Mouse (Mus musculus) heart, adult 18-20 months (tissue): Measurements from ENCODE around the gene Tmem47. TPM values are rescaled to one million over a fixed set of nuclear protein-coding genes. Genes with fewer than 3 reads are reported as not detected.
A peak's percentile ranks its signal among the peaks of the same experiment; 100 is the strongest.

ENCODE experiments used
- DNase-seq, 2 experiments: peaks; one replicate each; pipeline ENCODE4 v3.0.0; 2021 to 2022; ENCODE audit warnings: mixed read lengths in 1 of 2
- long read RNA-seq, 2 experiments: library from polyadenylated mRNA; stranded (forward); transcript quantifications; one replicate each; pipeline ENCODE4 v2.0.0; 2021
- total RNA-seq, 2 experiments: library from RNA; stranded (reverse); gene quantifications; 2 replicates each; pipeline ENCODE4 v1.2.3; 2021

Gene Tmem47
- 10 to 100 TPM; 17.1 to 28.7 TPM for total RNA-seq
- long read RNA-seq, experiment 1, full-length matches to known transcripts, result 16 of 18 reads
- long read RNA-seq, experiment 1, partial matches to known transcripts, result 1 of 18 reads
- long read RNA-seq, experiment 1, other reads (novel, unspliced or antisense), result 1 of 18 reads
- long read RNA-seq, experiment 2, full-length matches to known transcripts, result 19 of 19 reads
- long read RNA-seq, experiment 2, partial matches to known transcripts, result 0 of 19 reads
- long read RNA-seq, experiment 2, other reads (novel, unspliced or antisense), result 0 of 19 reads

DNA sequence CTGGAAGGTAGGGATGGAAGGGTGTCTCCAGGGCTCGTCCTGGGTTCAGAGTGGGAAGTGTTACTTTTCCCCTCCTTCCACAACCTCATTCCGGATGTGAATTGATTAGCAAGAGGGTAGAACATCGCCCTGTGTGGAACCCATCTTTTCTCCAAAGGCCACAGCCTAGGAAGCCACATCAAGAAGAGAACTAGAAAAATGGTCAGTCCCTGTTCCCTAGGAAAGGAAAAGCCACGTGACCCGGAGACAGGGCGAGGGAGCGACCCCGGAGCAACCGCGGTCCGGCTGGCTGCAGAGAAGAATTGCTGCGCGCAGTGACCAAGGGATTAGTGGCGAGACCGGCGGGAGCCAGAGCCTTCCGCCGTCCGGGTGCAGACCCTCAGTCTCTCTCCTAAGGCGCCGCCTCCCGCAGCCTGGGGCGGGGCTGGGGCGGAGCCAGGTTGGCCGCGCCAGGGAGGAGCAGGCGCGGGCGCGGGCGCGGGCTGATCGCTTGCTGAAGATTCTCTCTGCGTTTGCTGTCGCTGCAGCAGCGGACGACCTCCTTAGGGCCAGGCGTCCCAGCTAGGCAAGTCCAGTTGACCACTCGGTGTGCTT, at the start of gene Tmem47:
TSS of gene Tmem47 (plus strand) at position 489 of the 594 bp plus-strand sequence.
- DNase-seq, result peak; percentile 49 to 71

- DNase-seq, result peak; percentile 6 to 29
These were observed 435 bp downstream of the Tmem47 start for GRCm38 (mm10) chrX:81070804-81071461.

GRCm38 (mm10) chrX:81071746-81072640, 1.5 kb downstream of the Tmem47 start:
- DNase-seq, result peak; percentile 4 to 12

DNA sequence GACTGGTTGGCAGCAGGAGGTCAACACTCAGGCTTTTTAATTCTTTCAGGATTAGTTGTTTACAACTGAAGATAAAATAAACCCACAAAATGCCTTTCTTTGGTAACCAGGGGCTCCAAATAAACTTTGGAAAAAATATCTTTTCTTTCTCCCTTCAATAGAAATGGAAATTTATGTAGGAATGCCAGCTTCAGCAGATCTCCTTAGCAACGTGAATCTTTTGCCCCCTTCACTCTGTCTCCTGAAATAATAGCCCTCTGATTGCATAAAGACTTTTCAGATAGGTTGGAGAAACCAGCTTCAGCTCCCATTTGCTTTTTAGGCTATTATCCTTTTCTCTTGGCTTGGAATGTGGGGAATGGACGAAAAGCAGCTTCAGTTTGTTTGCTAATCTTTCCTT, 2.2 kb downstream of the Tmem47 start:
- no peak for DNase-seq

- DNase-seq, result peak; percentile 10 to 21
These were observed 3.3 kb downstream of the Tmem47 start for GRCm38 (mm10) chrX:81073834-81074233.

DNA sequence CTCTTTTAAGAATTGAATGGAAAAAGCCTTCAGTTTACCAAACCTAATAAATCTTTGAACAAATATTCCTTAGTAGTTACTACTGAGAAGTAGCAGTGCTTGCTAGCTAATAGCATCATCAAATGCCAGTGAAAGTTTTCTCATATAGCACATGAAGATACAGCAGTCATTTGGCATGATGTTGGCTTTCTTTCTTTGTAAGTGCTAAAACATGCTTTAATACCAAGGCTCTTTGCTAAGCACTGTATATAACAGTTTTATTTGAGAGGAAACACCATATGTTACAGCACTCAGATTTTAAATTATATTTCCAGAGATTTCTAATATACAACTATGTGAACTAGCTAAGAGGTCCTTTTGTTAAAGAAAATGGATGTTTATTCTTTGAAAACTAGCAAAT, 8.0 kb downstream of the Tmem47 start:
- DNase-seq, result no peak

DNA sequence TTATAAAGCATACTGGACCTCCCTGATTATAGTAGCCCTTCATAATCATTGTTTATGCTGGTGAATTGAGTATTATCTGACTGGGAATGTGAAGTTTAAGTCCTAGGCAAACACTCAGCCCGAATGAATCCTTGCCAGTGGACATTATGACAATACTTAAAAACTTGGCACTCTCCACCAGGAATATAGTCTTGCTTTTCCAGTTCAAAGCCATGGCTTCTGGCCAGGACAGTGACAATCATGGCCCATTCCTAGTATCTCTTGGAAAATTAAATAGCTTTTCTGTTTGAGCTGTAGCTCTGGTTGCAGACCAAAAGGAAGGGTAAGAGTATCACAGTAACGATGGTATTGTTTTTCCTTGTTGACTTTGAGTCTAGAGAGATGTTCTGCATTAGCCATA, 10.5 kb downstream of the Tmem47 start:
- peak; percentile 0 to 23 for DNase-seq

DNA sequence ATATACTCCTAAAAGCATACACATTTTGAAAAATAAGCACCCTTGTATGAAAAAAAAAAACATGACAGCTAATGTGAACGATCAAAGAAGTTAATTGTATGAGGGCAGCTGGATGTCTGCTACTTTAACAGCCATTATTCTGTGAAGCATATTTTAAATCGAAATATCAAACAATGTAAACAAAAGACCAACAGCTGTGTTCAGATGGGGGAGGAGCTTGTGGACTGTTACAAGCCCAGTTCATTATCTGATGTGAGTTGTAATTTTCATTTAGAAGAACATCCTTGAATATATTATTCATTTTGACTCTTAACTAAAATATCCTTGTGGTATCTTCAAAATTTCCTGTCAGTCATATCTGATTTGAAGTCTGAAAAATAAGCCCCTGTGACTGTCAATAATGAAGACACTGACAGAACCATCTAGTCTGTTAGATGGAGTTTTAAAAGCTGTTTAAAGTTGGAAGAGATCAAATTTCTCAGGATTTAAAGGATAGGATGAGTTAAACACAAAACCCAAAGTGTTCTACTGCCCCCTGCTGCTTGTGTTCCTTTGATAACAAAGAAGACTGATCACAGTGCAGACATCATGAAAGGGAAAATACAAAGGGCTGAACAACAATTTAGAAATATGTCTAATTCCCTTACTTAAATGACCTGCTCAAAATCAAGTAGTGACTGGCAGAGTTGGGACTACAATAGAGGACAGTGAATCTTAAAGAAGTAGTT, 14.7 kb downstream of the Tmem47 start:
- peak; percentile 7 to 61 for DNase-seq

- DNase-seq, result no peak
These were observed 76.9 kb downstream of the Tmem47 start for GRCm38 (mm10) chrX:81147416-81147815.
